Mouse (Mus musculus) heart, embryonic 11.5 days (tissue): Measurements from ENCODE around the gene Chad. TPM values are rescaled to one million over a fixed set of nuclear protein-coding genes. Genes with fewer than 3 reads are reported as not detected.

Source experiments
- ATAC-seq: fragments of 200-750 bp; cut with Nextera tagmentation; replicated peaks from 2 replicates; pipeline ENCODE4 v1.8.0; 2017; ENCODE audit warnings: moderate library complexity; ENCODE audit not compliant: insufficient number of reproducible peaks, low FRiP score, low TSS enrichment
- H3K27ac ChIP-seq: fragments of 300-500 bp; sonication (generic); 2 replicates; pipeline ENCODE4 v1.5.1; 2014; ENCODE audit warnings: mild to moderate bottlenecking, low read depth, low read length
- H3K27me3 ChIP-seq: fragments of 300-500 bp; sonication (generic); 2 replicates; pipeline ENCODE4 v1.6.1; 2014; ENCODE audit warnings: mild to moderate bottlenecking, low read length, mixed read lengths; ENCODE audit not compliant: control insufficient read depth, insufficient read depth
- H3K36me3 ChIP-seq: fragments of 300-500 bp; sonication (generic); 2 replicates; pipeline ENCODE4 v1.6.1; 2014; ENCODE audit warnings: mild to moderate bottlenecking, low read length, moderate library complexity, mixed read lengths; ENCODE audit not compliant: control insufficient read depth, insufficient read depth
- H3K4me1 ChIP-seq: fragments of 300-500 bp; sonication (generic); 2 replicates; pipeline ENCODE4 v1.6.1; 2014; ENCODE audit warnings: low read length; ENCODE audit not compliant: control insufficient read depth, insufficient read depth
- H3K4me2 ChIP-seq: fragments of 300-500 bp; sonication (generic); 2 replicates; pipeline ENCODE4 v1.6.1; 2014; ENCODE audit warnings: mild to moderate bottlenecking, moderate library complexity
- H3K4me3 ChIP-seq: fragments of 300-500 bp; sonication (generic); 2 replicates; pipeline ENCODE4 v1.5.1; 2014; ENCODE audit warnings: low read depth, low read length
- H3K9ac ChIP-seq: fragments of 300-500 bp; sonication (generic); 2 replicates; pipeline ENCODE4 v1.6.1; 2014; ENCODE audit warnings: mild to moderate bottlenecking, low read depth, low read length, moderate library complexity
- H3K9me3 ChIP-seq: fragments of 300-500 bp; sonication (generic); replicated peaks from 2 replicates; pipeline ENCODE4 v1.6.1; 2016; ENCODE audit warnings: low read length; ENCODE audit not compliant: control insufficient read depth
- WGBS: fragments of 180-500 bp; shearing (Covaris S2); extraction: QIAGEN DNeasy Blood & Tissue Kit; methylation state at CpG from one replicate; pipeline ENCODE4 v1.1.7; 2014; ENCODE audit not compliant: insufficient replicate concordance; 5-methylcytosine and 5-hydroxymethylcytosine counted together
- polyA plus RNA-seq: library from polyadenylated mRNA; unstranded; fragments of >200 nt; fragmentation: Nextera tagmentation; extraction: Ambion mirVana; gene quantifications from 2 replicates; pipeline ENCODE4 v1.2.1, GENCODE M21; 2014

Gene Chad
- polyA plus RNA-seq, 1 experiment from 2014 or later = not detected

GRCm38 (mm10) chr11:94543344-94543743 lies 21.5 kb upstream of the Chad start:
- WGBS = 87% methylated on average over 12 of the region's 12 CpGs
- Histone ChIP-seq H3K27me3 (no peaks in the 10 kb centered on the region), H3K4me1 (peaks cover 2% of the 10 kb centered on the region; the same call in 1 of the 2 replicates), H3K4me2 (no peak overlapping the region), H3K9me3 (no peaks in the 10 kb centered on the region), H3K27ac (no peak overlapping the region), H3K9ac (no peak overlapping the region), H3K4me3 (no peak overlapping the region), H3K36me3 (no peaks in the 10 kb centered on the region)
- ATAC-seq = no peak

- 35% methylated on average over 9 of the region's 9 CpGs for WGBS
- Histone ChIP-seq H3K9ac (no peak overlapping the region), H3K27ac (no peak overlapping the region), H3K4me3 (0 out of 2 replicates have a peak overlapping the region, but pooled peaks have one; percentile 8), H3K9me3 (no peaks in the 10 kb centered on the region), H3K4me2 (peak overlapping the region; percentile 53), H3K4me1 (peaks cover 2% of the 10 kb centered on the region; the same call in 1 of the 2 replicates), H3K27me3 (no peaks in the 10 kb centered on the region), H3K36me3 (no peaks in the 10 kb centered on the region)
- ATAC-seq = no peak
These were observed 20.9 kb upstream of the Chad start for GRCm38 (mm10) chr11:94543932-94544331.

DNA sequence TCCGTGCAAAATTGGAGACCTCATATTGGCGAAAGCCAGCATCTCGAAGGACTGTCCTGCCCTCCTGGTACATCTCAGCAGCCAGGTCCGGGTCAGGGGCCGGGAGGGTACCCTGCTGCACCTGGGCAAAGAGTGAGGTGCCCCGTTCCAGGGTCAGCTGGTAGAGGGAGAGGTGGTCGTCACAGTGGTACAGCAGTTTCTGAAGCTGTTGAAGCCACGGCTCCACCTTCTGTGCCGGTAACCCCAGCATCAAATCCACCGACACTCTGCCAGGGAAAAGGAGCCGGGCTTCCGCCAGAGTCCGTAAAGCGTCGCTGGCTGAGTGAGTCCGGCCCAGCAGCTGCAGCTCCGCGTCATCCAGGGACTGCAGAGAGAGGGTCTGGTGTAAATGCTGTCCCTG lies 20.4 kb upstream of the Chad start:
- 0 out of 2 replicates have a peak overlapping the region, but pooled peaks have one; percentile 8 for H3K4me3 ChIP-seq
- ATAC-seq = 0 out of 2 replicates have a peak, but pooled peaks have one; percentile 11
- H3K36me3 ChIP-seq = no peaks in the 10 kb centered on the region
- H3K9me3 ChIP-seq = no peaks in the 10 kb centered on the region
- H3K27ac ChIP-seq = no peak overlapping the region
- no peaks in the 10 kb centered on the region for H3K27me3 ChIP-seq
- H3K4me2 ChIP-seq = peak overlapping the region; percentile 53
- no peak overlapping the region for H3K9ac ChIP-seq
- H3K4me1 ChIP-seq = peaks cover 5% of the 10 kb centered on the region; the same call in 1 of the 2 replicates
- 48% methylated on average over 18 of the region's 18 CpGs for WGBS

DNA sequence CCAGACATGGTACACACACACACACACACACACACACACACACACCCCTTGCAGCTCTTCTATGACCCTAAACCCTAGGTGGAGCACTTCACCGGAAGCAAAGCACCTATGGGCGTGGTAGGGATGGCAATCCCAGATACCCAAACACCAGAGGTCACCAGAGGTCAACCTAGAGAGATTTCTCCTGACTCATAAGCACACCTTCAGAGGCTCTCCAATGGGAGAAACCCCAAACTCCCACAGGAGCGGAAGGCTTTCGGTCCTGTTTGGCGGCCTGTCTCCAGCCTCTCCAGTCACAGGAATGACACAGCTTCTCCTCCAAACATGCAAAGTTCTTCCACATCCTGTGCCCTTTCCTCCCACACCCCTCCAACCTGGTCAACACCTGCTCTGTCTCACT lies 18.5 kb upstream of the Chad start:
- Histone ChIP-seq H3K9me3 (no peaks in the 10 kb centered on the region), H3K4me2 (no peak overlapping the region), H3K4me3 (no peak overlapping the region), H3K36me3 (no peaks in the 10 kb centered on the region), H3K4me1 (peaks cover 7% of the 10 kb centered on the region; the same call in 1 of the 2 replicates), H3K27me3 (no peaks in the 10 kb centered on the region), H3K9ac (no peak overlapping the region), H3K27ac (no peak overlapping the region)
- WGBS = 86% methylated on average over 5 of the region's 5 CpGs
- ATAC-seq = no peak

- 87% methylated on average over 6 of the region's 6 CpGs for WGBS
- Histone ChIP-seq H3K4me1 (peaks cover 7% of the 10 kb centered on the region; the same call in 1 of the 2 replicates), H3K36me3 (no peaks in the 10 kb centered on the region), H3K9me3 (no peaks in the 10 kb centered on the region), H3K4me3 (no peak overlapping the region), H3K27ac (no peak overlapping the region), H3K27me3 (no peaks in the 10 kb centered on the region), H3K9ac (no peak overlapping the region), H3K4me2 (no peak overlapping the region)
- ATAC-seq = no peak
These were observed 17.6 kb upstream of the Chad start for GRCm38 (mm10) chr11:94547271-94547670.

GRCm38 (mm10) chr11:94548041-94548784 lies 16.6 kb upstream of the Chad start:
- H3K9me3 ChIP-seq = no peaks in the 10 kb centered on the region
- peak overlapping the region; percentile 61 for H3K4me3 ChIP-seq
- H3K9ac ChIP-seq = peak overlapping the region; percentile 80
- 14% methylated on average over 24 of the region's 24 CpGs for WGBS
- H3K36me3 ChIP-seq = no peaks in the 10 kb centered on the region
- no peak overlapping the region for H3K27ac ChIP-seq
- peaks cover 7% of the 10 kb centered on the region; the same call in 1 of the 2 replicates for H3K4me1 ChIP-seq
- no peaks in the 10 kb centered on the region for H3K27me3 ChIP-seq
- peak; percentile 2; the same call in 1 of the 2 replicates for ATAC-seq
- H3K4me2 ChIP-seq = peak overlapping the region; percentile 83

DNA sequence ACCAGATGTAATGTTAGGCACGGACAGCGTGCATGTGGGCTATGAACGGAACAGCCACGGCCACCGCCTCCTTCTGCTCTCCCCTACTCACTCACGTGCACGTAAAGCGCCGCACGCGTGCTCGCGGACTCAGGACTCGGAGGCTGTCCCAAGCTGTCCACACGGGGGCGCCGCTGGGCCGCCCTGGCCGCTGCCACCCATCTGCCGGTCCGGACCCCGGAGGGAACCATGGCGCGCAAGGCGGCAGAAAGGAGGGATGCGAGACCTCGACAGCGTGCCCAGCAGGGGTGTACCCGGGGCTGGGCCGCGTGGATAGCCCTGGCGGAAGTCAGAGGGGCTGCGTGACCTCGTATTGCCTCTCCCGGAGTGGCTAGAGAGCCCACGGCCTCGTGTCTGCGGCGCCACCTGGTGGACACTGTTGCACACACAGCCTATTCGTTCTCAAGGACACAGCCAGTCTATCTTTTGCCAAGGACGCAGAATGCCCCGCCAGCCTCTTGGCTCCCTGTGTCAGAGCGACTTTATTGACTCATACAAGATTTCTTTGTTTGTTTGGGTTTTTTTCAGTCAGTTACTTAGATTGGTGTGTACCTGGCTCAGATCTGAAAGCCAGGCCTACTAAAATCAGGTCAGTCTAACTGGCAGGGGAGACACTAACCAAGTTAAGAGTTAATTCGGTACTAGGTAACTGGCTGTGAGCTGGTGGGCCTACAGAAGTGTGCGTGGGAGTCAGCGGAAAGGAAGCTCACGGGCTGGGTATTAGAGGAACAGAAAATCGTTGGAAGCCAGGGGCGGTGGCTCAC lies 15.8 kb upstream of the Chad start, which contains the start of gene Rsad1:
Gene Rsad1, minus strand, starts transcription at position 368 of the 803 bp plus-strand sequence.
- Histone ChIP-seq H3K27me3 (no peaks in the 10 kb centered on the region), H3K4me2 (peak within 1 kb of the TSS; percentile 83), H3K4me1 (peaks cover 7% of the 10 kb centered on the region; the same call in 1 of the 2 replicates), H3K9ac (peak within 1 kb of the TSS; percentile 80), H3K4me3 (peak within 1 kb of the TSS; percentile 61), H3K27ac (peak within 1 kb of the TSS; percentile 80), H3K9me3 (no peaks in the 10 kb centered on the region), H3K36me3 (no peaks in the 10 kb centered on the region)
- peak; percentile 72 for ATAC-seq
- 3% methylated on average over 49 of the region's 49 CpGs for WGBS

DNA sequence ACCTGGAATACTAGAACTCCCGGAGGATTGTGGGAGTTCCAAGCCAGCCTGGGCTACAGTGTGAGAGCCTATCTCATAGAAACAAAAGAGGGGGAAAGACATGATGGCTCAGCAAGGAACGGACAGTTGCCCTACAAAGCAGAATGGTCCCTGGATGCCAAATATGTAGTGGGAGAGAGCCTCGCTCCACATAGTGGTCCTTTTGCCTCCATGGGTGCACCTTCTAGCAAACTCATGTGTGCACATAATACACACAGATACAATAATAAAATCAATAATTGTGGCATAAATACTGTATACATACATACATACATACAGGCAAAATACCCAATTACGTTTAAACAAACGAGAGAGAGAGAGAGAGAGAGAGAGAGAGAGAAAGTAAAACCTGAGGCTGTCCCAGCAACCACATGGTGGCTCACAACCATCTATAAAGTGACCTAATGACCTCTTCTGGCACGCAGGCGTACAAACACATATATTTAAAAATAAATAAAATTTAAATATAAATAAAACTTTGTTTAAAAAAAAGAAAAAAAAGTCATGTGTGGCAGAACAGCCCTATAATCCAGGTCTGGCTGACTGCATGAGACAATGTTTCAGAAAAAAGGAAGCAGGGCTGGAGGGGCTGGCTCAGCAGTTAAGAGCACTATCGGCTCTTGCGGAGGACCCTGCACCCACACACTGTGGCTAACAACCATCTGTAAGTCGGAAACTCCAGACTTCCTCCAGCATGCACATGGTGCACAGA lies 15.0 kb upstream of the Chad start:
- Histone ChIP-seq H3K36me3 (no peaks in the 10 kb centered on the region), H3K9ac (0 out of 2 replicates have a peak overlapping the region, but pooled peaks have one; percentile 80), H3K9me3 (no peaks in the 10 kb centered on the region), H3K4me1 (peaks cover 6% of the 10 kb centered on the region; the same call in 1 of the 2 replicates), H3K4me2 (no peak overlapping the region), H3K27ac (no peak overlapping the region), H3K27me3 (no peaks in the 10 kb centered on the region), H3K4me3 (no peak overlapping the region)
- no peak for ATAC-seq
- 75% methylated on average over 10 of the region's 10 CpGs for WGBS
